Mouse (Mus musculus) MEL (cell line): ENCODE results near the gene Ren1. TPM values are rescaled to one million over a fixed set of nuclear protein-coding genes. Genes with fewer than 3 reads are reported as not detected.

ENCODE experiments used
- DNase-seq: peaks from one replicate; pipeline ENCODE4 v3.0.0; 2011; ENCODE audit warnings: low read depth, low spot score
- H3K27ac ChIP-seq: 2 replicates; pipeline ENCODE4 v1.5.1; 2012; ENCODE audit warnings: low read depth, mild to moderate bottlenecking, control low read depth, low read length, moderate library complexity; ENCODE audit not compliant: control insufficient read depth
- H3K27me3 ChIP-seq, 2 experiments: fragments of 150-350 bp in 1 of 2; sonication (generic) in 1 of 2; 2 replicates each; pipeline ENCODE4 v1.6.1; 2012; ENCODE audit warnings: low read length in 2 of 2, mild to moderate bottlenecking in 2 of 2, improper control_type of control experiment in 1 of 2, moderate library complexity in 1 of 2; ENCODE audit not compliant: insufficient read depth in 2 of 2, control insufficient read depth in 1 of 2
- H3K36me3 ChIP-seq, 2 experiments: 2 replicates each; pipeline ENCODE4 v1.6.1; 2012 to 2014; ENCODE audit warnings: low read length in 2 of 2, improper control_type of control experiment in 1 of 2, inconsistent platforms in 1 of 2, mild to moderate bottlenecking in 1 of 2; ENCODE audit not compliant: insufficient read depth in 2 of 2, control insufficient read depth in 1 of 2
- H3K4me1 ChIP-seq, 2 experiments: fragments of 150-350 bp in 1 of 2; sonication (generic) in 1 of 2; 2 replicates each; pipeline ENCODE4 v1.6.1; 2012; ENCODE audit warnings: low read length in 2 of 2, improper control_type of control experiment in 1 of 2, mild to moderate bottlenecking in 1 of 2; ENCODE audit not compliant: insufficient read depth in 2 of 2, control insufficient read depth in 1 of 2
- H3K4me3 ChIP-seq, 2 experiments: fragments of 150-350 bp in 1 of 2; sonication (generic) in 1 of 2; 2 replicates each; pipeline ENCODE4 v1.5.1; 2012; ENCODE audit warnings: low read depth in 2 of 2, low read length in 2 of 2, mild to moderate bottlenecking in 2 of 2, moderate library complexity in 2 of 2, control low read depth in 1 of 2, improper control_type of control experiment in 1 of 2; ENCODE audit not compliant: control insufficient read depth in 1 of 2, insufficient read depth in 1 of 2
- H3K79me2 ChIP-seq: 2 replicates; pipeline ENCODE4 v1.6.1; 2012; ENCODE audit warnings: mild to moderate bottlenecking, low read length, moderate library complexity; ENCODE audit not compliant: control insufficient read depth, poor library complexity, insufficient read depth
- H3K9ac ChIP-seq: 2 replicates; pipeline ENCODE4 v1.6.1; 2012; ENCODE audit warnings: low read depth, mild to moderate bottlenecking, control low read depth, low read length, moderate library complexity; ENCODE audit not compliant: control insufficient read depth, poor library complexity, severe bottlenecking
- H3K9me3 ChIP-seq: fragments of 150-350 bp; sonication (generic); replicated peaks from 2 replicates; pipeline ENCODE4 v1.6.1; 2012; ENCODE audit warnings: mild to moderate bottlenecking, low read length, improper control_type of control experiment, moderate library complexity; ENCODE audit not compliant: insufficient read depth
- CHD2 ChIP-seq: IDR thresholded peaks from 2 replicates; pipeline ENCODE4 v1.6.1; 2011; ENCODE audit warnings: low read length, improper control_type of control experiment
- CTCF ChIP-seq, 3 experiments: IDR thresholded peaks in 2 of 3; conservative IDR thresholded peaks in 1 of 3; 2 replicates each; pipeline ENCODE4 v1.5.1; 2011 to 2012; ENCODE audit warnings: low read length in 3 of 3, low read depth in 2 of 3, mild to moderate bottlenecking in 2 of 3, improper control_type of control experiment in 1 of 3, inconsistent platforms in 1 of 3, mixed read lengths in 1 of 3, moderate library complexity in 1 of 3; ENCODE audit not compliant: control insufficient read depth in 1 of 3, insufficient read depth in 1 of 3, poor library complexity in 1 of 3, severe bottlenecking in 1 of 3
- EP300 ChIP-seq, 2 experiments: IDR thresholded peaks; 2 replicates each; pipeline ENCODE4 v1.6.1; 2011; ENCODE audit warnings: improper control_type of control experiment in 2 of 2, low read length in 2 of 2, low read depth in 1 of 2, mild to moderate bottlenecking in 1 of 2
- GABPA ChIP-seq: IDR thresholded peaks from 2 replicates; pipeline ENCODE4 v1.6.1; 2012; ENCODE audit warnings: low read depth, mild to moderate bottlenecking, inconsistent platforms, low read length, improper control_type of control experiment, moderate library complexity
- HCFC1 ChIP-seq: IDR thresholded peaks from 2 replicates; pipeline ENCODE4 v1.6.1; 2012; ENCODE audit warnings: low read depth, mild to moderate bottlenecking, inconsistent platforms, low read length, improper control_type of control experiment, moderate library complexity
- KAT2A ChIP-seq: conservative IDR thresholded peaks from 2 replicates; pipeline ENCODE4 v1.6.1; 2012; ENCODE audit warnings: low read depth, low read length, improper control_type of control experiment, inconsistent platforms
- MAFK ChIP-seq: IDR thresholded peaks from 2 replicates; pipeline ENCODE4 v1.6.1; 2011; ENCODE audit warnings: low read depth, mild to moderate bottlenecking, low read length, improper control_type of control experiment, borderline replicate concordance
- MAX ChIP-seq: IDR thresholded peaks from 2 replicates; pipeline ENCODE4 v1.6.1; 2011; ENCODE audit warnings: low read length, improper control_type of control experiment
- MAZ ChIP-seq: IDR thresholded peaks from 2 replicates; pipeline ENCODE4 v1.6.1; 2012; ENCODE audit warnings: low read depth, mild to moderate bottlenecking, inconsistent platforms, low read length, improper control_type of control experiment
- MXI1 ChIP-seq: IDR thresholded peaks from 2 replicates; pipeline ENCODE4 v1.6.1; 2011; ENCODE audit warnings: mild to moderate bottlenecking, low read depth, low read length, improper control_type of control experiment
- MYB ChIP-seq: IDR thresholded peaks from 2 replicates; pipeline ENCODE4 v1.6.1; 2011; ENCODE audit warnings: mild to moderate bottlenecking, low read depth, low read length, improper control_type of control experiment
- MYC ChIP-seq: IDR thresholded peaks from 2 replicates; pipeline ENCODE4 v1.6.1; 2011; ENCODE audit warnings: low read depth, mild to moderate bottlenecking, low read length, improper control_type of control experiment, moderate library complexity
- NELFE ChIP-seq: IDR thresholded peaks from 2 replicates; pipeline ENCODE4 v1.6.1; 2011; ENCODE audit warnings: low read depth, low read length, improper control_type of control experiment
- NRF1 ChIP-seq: IDR thresholded peaks from 2 replicates; pipeline ENCODE4 v1.6.1; 2014; ENCODE audit warnings: low read depth, mild to moderate bottlenecking, inconsistent platforms, low read length, improper control_type of control experiment, moderate library complexity; ENCODE audit not compliant: poor library complexity, insufficient read depth, severe bottlenecking
- POLR2AphosphoS2 ChIP-seq: IDR thresholded peaks from 2 replicates; pipeline ENCODE4 v1.6.1; 2011; ENCODE audit warnings: low read length, improper control_type of control experiment
- POLR2AphosphoS5 ChIP-seq: IDR thresholded peaks from 2 replicates; pipeline ENCODE4 v1.6.1; 2012; ENCODE audit warnings: low read depth, borderline replicate concordance, mild to moderate bottlenecking, inconsistent platforms, low read length, moderate library complexity, mixed read lengths
- RCOR1 ChIP-seq: IDR thresholded peaks from 2 replicates; pipeline ENCODE4 v1.6.1; 2012; ENCODE audit warnings: low read depth, mild to moderate bottlenecking, inconsistent platforms, low read length, improper control_type of control experiment
- SIN3A ChIP-seq: IDR thresholded peaks from 2 replicates; pipeline ENCODE4 v1.6.1; 2012; ENCODE audit warnings: low read length, improper control_type of control experiment, inconsistent platforms
- SMC3 ChIP-seq: IDR thresholded peaks from 2 replicates; pipeline ENCODE4 v1.6.1; 2011; ENCODE audit warnings: low read depth, low read length, improper control_type of control experiment
- TBP ChIP-seq: IDR thresholded peaks from 2 replicates; pipeline ENCODE4 v1.8.0; 2011; ENCODE audit warnings: low read depth, low read length, improper control_type of control experiment
- TCF12 ChIP-seq: IDR thresholded peaks from 2 replicates; pipeline ENCODE4 v1.6.1; 2014; ENCODE audit warnings: low read depth, mild to moderate bottlenecking, inconsistent platforms, low read length, improper control_type of control experiment, moderate library complexity
- UBTF ChIP-seq: IDR thresholded peaks from 2 replicates; pipeline ENCODE4 v1.6.1; 2012; ENCODE audit warnings: low read depth, mild to moderate bottlenecking, inconsistent platforms, low read length, improper control_type of control experiment, moderate library complexity, borderline replicate concordance; ENCODE audit not compliant: insufficient read depth
- USF2 ChIP-seq, 2 experiments: IDR thresholded peaks; 2 replicates each; pipeline ENCODE4 v1.6.1; 2011 to 2012; ENCODE audit warnings: improper control_type of control experiment in 2 of 2, low read length in 2 of 2, borderline replicate concordance in 1 of 2, inconsistent platforms in 1 of 2, low read depth in 1 of 2, mild to moderate bottlenecking in 1 of 2; ENCODE audit not compliant: insufficient read depth in 1 of 2
- ZC3H11A ChIP-seq: IDR thresholded peaks from 2 replicates; pipeline ENCODE4 v1.6.1; 2012; ENCODE audit warnings: low read depth, mild to moderate bottlenecking, inconsistent platforms, low read length, improper control_type of control experiment
- polyA plus RNA-seq, 2 experiments: library from polyadenylated mRNA; stranded (reverse) in 1 of 2; unstranded in 1 of 2; fragments of >175 nt in 1 of 2; fragments of >200 nt in 1 of 2; gene quantifications; 2 replicates each; pipeline versions ENCODE4 v1.2.1 to v1.2.4; 2012; ENCODE audit warnings: low replicate concordance in 2 of 2, low read depth in 1 of 2; ENCODE audit not compliant: insufficient read length in 2 of 2, insufficient read depth in 1 of 2, missing spikeins in 1 of 2
- total RNA-seq: library from RNA; depleted of rRNA; stranded (reverse); fragments of 300-350 nt; gene quantifications from 2 replicates; pipeline ENCODE4 v1.2.3, GENCODE M21; 2012

The Ren1 gene
- total and polyA plus RNA-seq, 3 experiments, result 6.9 to 16.8 TPM; not detected in 1

- peak; percentile 53 for DNase-seq
- no peak for TF ChIP-seq POLR2AphosphoS2
- TF ChIP-seq CTCF (IDR thresholded peaks at IDR 0.05 in 2 of 3, conservative IDR thresholded peaks at IDR 0.05 in 1 of 3; ENCODE audit: control insufficient read depth in 1 of 3, insufficient read depth in 1 of 3, low read depth in 2 of 3, low read length in 3 of 3, poor library complexity in 1 of 3, severe bottlenecking in 1 of 3), result peak in 1 of 3 experiments; percentile 25; a peak in 1 of 6 replicates
- no peaks in the 10 kb centered on the region for H3K27me3 ChIP-seq
- no peak overlapping the region for H3K27ac ChIP-seq
- H3K36me3 ChIP-seq, result no peaks in the 10 kb centered on the region
- H3K4me1 ChIP-seq, result peaks cover 0 to 9% of the 10 kb centered on the region in 2 experiments; a peak in 2 of 4 replicates
- H3K9me3 ChIP-seq, result no peaks in the 10 kb centered on the region
- no peak overlapping the region for H3K4me3 ChIP-seq
- H3K9ac ChIP-seq, result no peak overlapping the region
- H3K79me2 ChIP-seq, result no peaks in the 10 kb centered on the region
These were observed 2.4 kb upstream of the Ren1 start for GRCm38 (mm10) chr1:133347693-133348520.

GRCm38 (mm10) chr1:133351762-133352161 is 1.5 kb downstream of the Ren1 start:
- Histone ChIP-seq H3K9me3 (no peaks in the 10 kb centered on the region), H3K79me2 (no peaks in the 10 kb centered on the region), H3K9ac (no peak overlapping the region), H3K27ac (no peak overlapping the region), H3K4me3 (no peak overlapping the region), H3K36me3 (no peaks in the 10 kb centered on the region), H3K27me3 (no peaks in the 10 kb centered on the region; a peak in 1 of 4 replicates), H3K4me1 (peaks cover 0 to 7% of the 10 kb centered on the region in 2 experiments; a peak in 1 of 4 replicates)
- no peak for DNase-seq
- TF ChIP-seq POLR2AphosphoS2 (no peak), GABPA (no peak), MYB (no peak), ZC3H11A (no peak), MXI1 (no peak), POLR2AphosphoS5 (no peak), SIN3A (no peak), KAT2A (no peak), NELFE (no peak), SMC3 (no peak), MAFK (no peak), NRF1 (no peak), MAZ (no peak)

- no peaks in the 10 kb centered on the region for H3K4me1 ChIP-seq
- no peak overlapping the region for H3K9ac ChIP-seq
- no peaks in the 10 kb centered on the region for H3K79me2 ChIP-seq
- peak; percentile 87 for DNase-seq
- no peaks in the 10 kb centered on the region for H3K36me3 ChIP-seq
- no peaks in the 10 kb centered on the region for H3K9me3 ChIP-seq
- no peak overlapping the region for H3K4me3 ChIP-seq
- H3K27ac ChIP-seq, result no peak overlapping the region
- H3K27me3 ChIP-seq, result no peaks in the 10 kb centered on the region; a peak in 1 of 4 replicates
- no peak for TF ChIP-seq CHD2
- TF ChIP-seq USF2 (IDR thresholded peaks at IDR 0.05; ENCODE audit: borderline replicate concordance in 1 of 2, insufficient read depth in 1 of 2, low read depth in 1 of 2, low read length in 2 of 2), result no peak
- TF ChIP-seq MYC, result no peak
- no peak for TF ChIP-seq EP300 (IDR thresholded peaks at IDR 0.05; ENCODE audit: low read depth in 1 of 2, low read length in 2 of 2)
- TF ChIP-seq CTCF (IDR thresholded peaks at IDR 0.05 in 2 of 3, conservative IDR thresholded peaks at IDR 0.05 in 1 of 3; ENCODE audit: control insufficient read depth in 1 of 3, insufficient read depth in 1 of 3, low read depth in 2 of 3, low read length in 3 of 3, poor library complexity in 1 of 3, severe bottlenecking in 1 of 3), result peak; percentile 79 to 99 (median 87)
- TF ChIP-seq MAX, result no peak
- TF ChIP-seq SIN3A, result 0 out of 2 replicates have a peak, but pooled peaks have one; percentile 26
- no peak for TF ChIP-seq TCF12
- no peak for TF ChIP-seq NRF1
- no peak for TF ChIP-seq TBP
- TF ChIP-seq UBTF, result no peak
- TF ChIP-seq POLR2AphosphoS5, result no peak
- TF ChIP-seq RCOR1, result no peak
- TF ChIP-seq HCFC1, result no peak
These were observed 3.1 kb downstream of the Ren1 start for GRCm38 (mm10) chr1:133353371-133353809.
